Mouse (Mus musculus): ENCODE measurements around the gene B3glct. TPM values are rescaled to one million over a fixed set of nuclear protein-coding genes. Genes with fewer than 3 reads are reported as not detected.

Gene B3glct
- polyA plus RNA-seq, 1 experiment from 2014 or later = 19.0 TPM

GRCm38 (mm10) chr5:149680946-149681345, 2.9 kb downstream of the B3glct start:
- Histone ChIP-seq H3K36me3 (ENCODE audit: control insufficient read depth, insufficient read depth, low read length) (no peaks in the 10 kb centered on the region), H3K4me2 (ENCODE audit: low read length) (no peak overlapping the region), H3K4me1 (ENCODE audit: control insufficient read depth, insufficient read depth, low read length) (peaks cover 9% of the 10 kb centered on the region; the same call in 1 of the 2 replicates), H3K27ac (replicated peaks; ENCODE audit: low read depth, low read length) (no peak overlapping the region), H3K9me3 (ENCODE audit: control insufficient read depth, low read length) (no peaks in the 10 kb centered on the region), H3K4me3 (replicated peaks; ENCODE audit: low read depth, low read length) (no peak overlapping the region), H3K9ac (replicated peaks; ENCODE audit: low read length) (no peak overlapping the region), H3K27me3 (ENCODE audit: control insufficient read depth, insufficient read depth, low read length) (no peaks in the 10 kb centered on the region)
- WGBS = 84% methylated on average over 5 of the region's 5 CpGs
- DNase-seq (no peak), ATAC-seq (ENCODE audit: low FRiP score, low TSS enrichment) (no peak)

DNA sequence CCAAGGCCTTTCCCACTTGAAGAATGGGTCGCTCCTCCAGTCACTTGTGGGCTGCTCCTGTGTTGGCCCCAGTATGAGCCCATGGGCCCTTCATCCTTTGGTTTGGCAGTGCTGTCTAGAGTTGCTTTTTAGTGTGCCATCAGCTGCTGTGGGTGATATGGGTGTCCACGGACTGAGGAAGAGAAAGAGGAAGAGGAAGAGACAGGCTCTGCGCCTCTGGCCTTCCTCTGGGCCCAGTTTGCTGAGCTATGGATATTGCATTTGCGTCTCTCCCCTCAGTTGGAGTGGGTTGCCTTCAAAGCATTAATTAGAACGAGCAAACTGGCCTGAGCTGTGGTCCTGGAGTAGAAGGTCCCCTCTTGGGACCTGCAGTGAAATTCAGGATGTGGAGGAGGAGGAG, 11.8 kb downstream of the B3glct start:
- 84% methylated on average over 5 of the region's 5 CpGs for whole genome bisulfite sequencing
- Histone ChIP-seq H3K4me3 (replicated peaks; ENCODE audit: low read depth, low read length) (no peak overlapping the region), H3K9me3 (ENCODE audit: control insufficient read depth, low read length) (no peaks in the 10 kb centered on the region), H3K27me3 (ENCODE audit: control insufficient read depth, insufficient read depth, low read length) (no peaks in the 10 kb centered on the region), H3K9ac (replicated peaks; ENCODE audit: low read length) (no peak overlapping the region), H3K36me3 (ENCODE audit: control insufficient read depth, insufficient read depth, low read length) (no peaks in the 10 kb centered on the region), H3K4me2 (ENCODE audit: low read length) (no peak overlapping the region), H3K27ac (replicated peaks; ENCODE audit: low read depth, low read length) (no peak overlapping the region), H3K4me1 (ENCODE audit: control insufficient read depth, insufficient read depth, low read length) (no peaks in the 10 kb centered on the region)
- ATAC-seq (ENCODE audit: low FRiP score, low TSS enrichment) = no peak
- DNase-seq = no peak

DNA sequence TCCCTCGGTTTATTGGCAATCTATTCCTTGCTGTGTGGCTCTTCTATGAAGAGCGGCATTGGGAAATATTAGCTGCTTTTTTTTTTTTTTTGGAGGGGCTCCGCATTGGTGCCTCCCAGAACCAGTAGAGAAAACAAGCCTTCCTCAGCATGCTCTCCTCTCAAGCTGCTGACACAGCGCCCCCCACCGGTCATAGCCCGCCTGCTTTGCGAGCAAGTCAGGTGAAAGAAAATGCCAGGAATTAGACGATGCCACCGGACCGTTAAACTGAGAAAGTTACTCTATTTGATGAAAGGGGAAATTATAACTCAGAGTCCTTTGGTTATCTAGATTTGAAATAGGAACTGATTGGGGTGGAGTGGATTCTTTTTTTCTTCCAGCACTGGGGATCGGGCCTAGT, 14.5 kb downstream of the B3glct start:
- WGBS = 81% methylated on average over 11 of the region's 11 CpGs
- H3K4me3 ChIP-seq (replicated peaks; ENCODE audit: low read depth, low read length) = no peak overlapping the region
- DNase-seq = no peak
- no peak overlapping the region for H3K9ac ChIP-seq (replicated peaks; ENCODE audit: low read length)
- H3K27ac ChIP-seq (replicated peaks; ENCODE audit: low read depth, low read length) = no peak overlapping the region
- no peak for ATAC-seq (ENCODE audit: low FRiP score, low TSS enrichment)
- no peaks in the 10 kb centered on the region for H3K27me3 ChIP-seq (ENCODE audit: control insufficient read depth, insufficient read depth, low read length)
- no peak overlapping the region for H3K4me2 ChIP-seq (ENCODE audit: low read length)
- H3K4me1 ChIP-seq (ENCODE audit: control insufficient read depth, insufficient read depth, low read length) = no peaks in the 10 kb centered on the region
- no peaks in the 10 kb centered on the region for H3K36me3 ChIP-seq (ENCODE audit: control insufficient read depth, insufficient read depth, low read length)
- H3K9me3 ChIP-seq (ENCODE audit: control insufficient read depth, low read length) = no peaks in the 10 kb centered on the region

- Histone ChIP-seq H3K9ac (replicated peaks; ENCODE audit: low read length) (no peak overlapping the region), H3K4me2 (ENCODE audit: low read length) (no peak overlapping the region), H3K27ac (replicated peaks; ENCODE audit: low read depth, low read length) (no peak overlapping the region), H3K4me1 (ENCODE audit: control insufficient read depth, insufficient read depth, low read length) (no peaks in the 10 kb centered on the region), H3K9me3 (ENCODE audit: control insufficient read depth, low read length) (no peaks in the 10 kb centered on the region), H3K27me3 (ENCODE audit: control insufficient read depth, insufficient read depth, low read length) (no peaks in the 10 kb centered on the region), H3K36me3 (ENCODE audit: control insufficient read depth, insufficient read depth, low read length) (no peaks in the 10 kb centered on the region), H3K4me3 (replicated peaks; ENCODE audit: low read depth, low read length) (no peak overlapping the region)
- ATAC-seq (ENCODE audit: low FRiP score, low TSS enrichment) (no peak), DNase-seq (no peak)
- WGBS = 87% methylated on average over 2 of the region's 2 CpGs
Measured at GRCm38 (mm10) chr5:149693200-149693599, 15.2 kb downstream of the B3glct start.

DNA sequence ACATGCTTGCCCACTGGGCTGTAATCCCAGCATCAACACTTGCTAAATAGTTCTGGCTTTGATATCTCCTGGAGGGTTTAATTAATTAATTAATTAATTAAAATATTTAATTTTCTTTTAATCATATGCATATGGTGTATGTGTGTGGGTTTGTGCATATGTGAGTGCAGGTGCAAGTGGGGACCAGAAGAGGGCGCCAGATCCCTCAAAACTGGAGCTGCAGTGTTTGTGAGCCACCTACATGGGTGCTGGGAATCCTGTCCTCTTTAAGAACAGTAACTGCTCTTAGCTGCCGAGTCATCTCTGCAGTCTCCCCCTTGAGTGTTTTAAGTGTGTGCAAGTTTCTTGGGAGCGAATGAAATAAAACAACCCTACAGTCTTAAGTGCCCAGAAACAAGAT, 15.9 kb downstream of the B3glct start:
- DNase-seq (no peak), ATAC-seq (ENCODE audit: low FRiP score, low TSS enrichment) (no peak)
- Histone ChIP-seq H3K4me3 (replicated peaks; ENCODE audit: low read depth, low read length) (no peak overlapping the region), H3K4me2 (ENCODE audit: low read length) (no peak overlapping the region), H3K36me3 (ENCODE audit: control insufficient read depth, insufficient read depth, low read length) (no peaks in the 10 kb centered on the region), H3K9me3 (ENCODE audit: control insufficient read depth, low read length) (no peaks in the 10 kb centered on the region), H3K27me3 (ENCODE audit: control insufficient read depth, insufficient read depth, low read length) (no peaks in the 10 kb centered on the region), H3K4me1 (ENCODE audit: control insufficient read depth, insufficient read depth, low read length) (no peaks in the 10 kb centered on the region), H3K27ac (replicated peaks; ENCODE audit: low read depth, low read length) (no peak overlapping the region), H3K9ac (replicated peaks; ENCODE audit: low read length) (no peak overlapping the region)
- WGBS = 86% methylated on average over 3 of the region's 3 CpGs

DNA sequence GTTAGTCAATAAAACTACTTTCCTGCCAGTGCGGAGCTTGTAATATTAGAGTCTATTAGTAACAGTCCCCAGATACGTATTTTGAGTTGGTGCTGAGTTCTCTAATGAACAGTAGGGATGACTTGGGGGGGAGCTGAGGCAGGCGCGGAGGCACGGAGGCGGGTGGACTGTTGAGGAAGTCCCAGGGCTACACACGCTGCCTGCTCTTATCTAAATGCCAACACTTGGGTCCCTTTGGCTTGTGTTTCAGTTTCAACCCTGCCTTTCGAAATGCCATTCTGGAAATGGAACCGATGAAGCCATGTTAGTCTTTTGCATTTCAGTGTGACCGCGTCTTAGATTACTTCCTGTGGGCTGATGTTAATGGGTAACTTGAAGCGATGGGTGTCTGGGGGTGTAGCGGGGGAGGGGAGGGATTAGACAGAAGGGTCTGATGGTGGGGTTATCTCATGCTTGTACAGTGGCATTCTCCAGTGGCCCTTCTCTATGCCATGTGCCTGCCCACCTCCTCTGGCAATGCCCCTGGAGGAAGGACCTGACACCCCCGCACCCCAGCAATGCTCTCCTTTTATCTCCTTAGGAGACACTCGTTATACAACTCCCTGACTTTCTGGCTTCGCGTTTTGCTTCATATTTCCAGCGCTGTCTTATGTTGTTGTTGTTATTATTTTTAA, 17.2 kb downstream of the B3glct start:
- Histone ChIP-seq H3K4me2 (ENCODE audit: low read length) (no peak overlapping the region), H3K9me3 (ENCODE audit: control insufficient read depth, low read length) (no peaks in the 10 kb centered on the region), H3K4me3 (replicated peaks; ENCODE audit: low read depth, low read length) (no peak overlapping the region), H3K27ac (replicated peaks; ENCODE audit: low read depth, low read length) (no peak overlapping the region), H3K36me3 (ENCODE audit: control insufficient read depth, insufficient read depth, low read length) (no peaks in the 10 kb centered on the region), H3K4me1 (ENCODE audit: control insufficient read depth, insufficient read depth, low read length) (no peaks in the 10 kb centered on the region), H3K9ac (replicated peaks; ENCODE audit: low read length) (no peak overlapping the region), H3K27me3 (ENCODE audit: control insufficient read depth, insufficient read depth, low read length) (no peaks in the 10 kb centered on the region)
- 89% methylated on average over 18 of the region's 18 CpGs for WGBS
- no peak for DNase-seq
- no peak for ATAC-seq (ENCODE audit: low FRiP score, low TSS enrichment)

DNA sequence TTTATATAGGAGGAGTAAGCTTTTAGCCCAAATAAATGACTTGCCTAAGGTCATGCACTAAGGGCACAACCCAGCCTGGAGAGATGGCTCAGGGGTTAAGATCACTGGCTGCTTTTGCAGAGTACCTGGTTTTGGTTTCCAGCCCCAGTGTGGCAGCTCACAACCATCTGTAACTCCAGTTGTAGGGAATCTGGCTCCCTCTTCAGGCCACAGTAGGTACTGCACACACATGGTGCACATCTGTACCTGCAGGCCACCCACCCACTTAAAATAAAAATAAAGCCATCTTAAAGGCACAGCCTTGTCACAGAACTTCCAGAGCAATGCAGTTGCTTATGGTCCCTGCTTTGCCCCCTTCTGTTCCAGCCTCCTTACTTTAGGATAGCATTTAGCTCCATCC, 24.7 kb downstream of the B3glct start:
- Histone ChIP-seq H3K4me2 (ENCODE audit: low read length) (no peak overlapping the region), H3K4me3 (replicated peaks; ENCODE audit: low read depth, low read length) (no peak overlapping the region), H3K9me3 (ENCODE audit: control insufficient read depth, low read length) (no peaks in the 10 kb centered on the region; the same call in 1 of the 2 replicates), H3K36me3 (ENCODE audit: control insufficient read depth, insufficient read depth, low read length) (no peaks in the 10 kb centered on the region), H3K27ac (replicated peaks; ENCODE audit: low read depth, low read length) (no peak overlapping the region), H3K4me1 (ENCODE audit: control insufficient read depth, insufficient read depth, low read length) (no peaks in the 10 kb centered on the region), H3K9ac (replicated peaks; ENCODE audit: low read length) (no peak overlapping the region), H3K27me3 (ENCODE audit: control insufficient read depth, insufficient read depth, low read length) (no peaks in the 10 kb centered on the region)
- DNase-seq (no peak), ATAC-seq (ENCODE audit: low FRiP score, low TSS enrichment) (no peak)

- no peak overlapping the region for H3K4me3 ChIP-seq (replicated peaks; ENCODE audit: low read depth, low read length)
- no peaks in the 10 kb centered on the region for H3K27me3 ChIP-seq (ENCODE audit: control insufficient read depth, insufficient read depth, low read length)
- H3K4me1 ChIP-seq (ENCODE audit: control insufficient read depth, insufficient read depth, low read length) = peaks cover 24% of the 10 kb centered on the region; the same call in 1 of the 2 replicates
- no peak for DNase-seq
- no peak overlapping the region for H3K9ac ChIP-seq (replicated peaks; ENCODE audit: low read length)
- no peak overlapping the region for H3K27ac ChIP-seq (replicated peaks; ENCODE audit: low read depth, low read length)
- 96% methylated on average over 4 of the region's 4 CpGs for WGBS
- no peak overlapping the region for H3K4me2 ChIP-seq (ENCODE audit: low read length)
- H3K9me3 ChIP-seq (ENCODE audit: control insufficient read depth, low read length) = 0 out of 2 replicates have a peak, but pooled peaks cover 5% of the 10 kb centered on the region
- H3K36me3 ChIP-seq (ENCODE audit: control insufficient read depth, insufficient read depth, low read length) = no peaks in the 10 kb centered on the region
- no peak for ATAC-seq (ENCODE audit: low FRiP score, low TSS enrichment)
Measured at GRCm38 (mm10) chr5:149711545-149711944, 33.5 kb downstream of the B3glct start.

- 39% methylated on average over 11 of the region's 11 CpGs for WGBS
- no peaks in the 10 kb centered on the region for H3K27me3 ChIP-seq (ENCODE audit: control insufficient read depth, insufficient read depth, low read length)
Measured at GRCm38 (mm10) chr5:149713170-149713774, 35.2 kb downstream of the B3glct start.

More at GRCm38 (mm10) chr5:149713170-149713774, 35.2 kb downstream of the B3glct start:
- H3K9ac ChIP-seq (replicated peaks; ENCODE audit: low read length) = no peak overlapping the region
- H3K27ac ChIP-seq (replicated peaks; ENCODE audit: low read depth, low read length) = peak overlapping the region; percentile 62
- H3K36me3 ChIP-seq (ENCODE audit: control insufficient read depth, insufficient read depth, low read length) = no peaks in the 10 kb centered on the region
- H3K9me3 ChIP-seq (ENCODE audit: control insufficient read depth, low read length) = 0 out of 2 replicates have a peak, but pooled peaks cover 5% of the 10 kb centered on the region
- peak; percentile 94 for DNase-seq
- peak; percentile 62 for ATAC-seq (ENCODE audit: low FRiP score, low TSS enrichment)
- H3K4me1 ChIP-seq (ENCODE audit: control insufficient read depth, insufficient read depth, low read length) = peaks cover 24% of the 10 kb centered on the region; the same call in 1 of the 2 replicates
- peak overlapping the region; percentile 41 for H3K4me2 ChIP-seq (ENCODE audit: low read length)
- no peak overlapping the region for H3K4me3 ChIP-seq (replicated peaks; ENCODE audit: low read depth, low read length)

All from midbrain, embryonic 14.5 days (tissue).